Mouse (Mus musculus) mouse trophoblast stem cell (cell line): ENCODE results near the gene Stag1.
"Not testable (repeated sequence)": the region's sequence is repeated elsewhere in the genome, so short reads cannot be mapped to it uniquely, and the experiment has no call there.

Experiments
- in situ Hi-C, 2 experiments: fragments of 300-500 bp; cut with MseI, MboI; formaldehyde crosslinking; loops; 2 replicates in 1 of 2; 3 replicates in 1 of 2; pipeline ENCODE4 v1.15.1; 2025

The Stag1 gene

DNA sequence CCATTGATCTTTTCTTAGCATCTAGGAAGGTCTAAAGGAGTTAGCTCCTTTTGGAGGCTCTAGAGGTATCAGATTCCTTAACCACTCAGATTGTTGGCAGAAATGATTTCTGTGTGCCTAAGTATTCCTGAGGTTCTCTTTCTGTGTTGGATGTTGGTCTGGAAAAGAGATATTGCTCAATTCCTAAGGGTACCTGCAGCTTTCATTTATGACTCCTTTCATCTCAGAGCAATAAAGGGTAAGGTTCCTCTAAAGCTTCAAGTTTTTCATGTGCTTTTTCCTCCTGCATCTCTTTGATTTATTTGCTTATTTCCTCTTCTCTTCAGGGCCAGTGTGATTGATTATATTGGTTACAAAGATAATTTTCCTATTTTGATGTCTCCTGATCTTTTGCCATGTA lies 84.7 kb downstream of the Stag1 start:
- in situ Hi-C loops, result no loop called here

DNA sequence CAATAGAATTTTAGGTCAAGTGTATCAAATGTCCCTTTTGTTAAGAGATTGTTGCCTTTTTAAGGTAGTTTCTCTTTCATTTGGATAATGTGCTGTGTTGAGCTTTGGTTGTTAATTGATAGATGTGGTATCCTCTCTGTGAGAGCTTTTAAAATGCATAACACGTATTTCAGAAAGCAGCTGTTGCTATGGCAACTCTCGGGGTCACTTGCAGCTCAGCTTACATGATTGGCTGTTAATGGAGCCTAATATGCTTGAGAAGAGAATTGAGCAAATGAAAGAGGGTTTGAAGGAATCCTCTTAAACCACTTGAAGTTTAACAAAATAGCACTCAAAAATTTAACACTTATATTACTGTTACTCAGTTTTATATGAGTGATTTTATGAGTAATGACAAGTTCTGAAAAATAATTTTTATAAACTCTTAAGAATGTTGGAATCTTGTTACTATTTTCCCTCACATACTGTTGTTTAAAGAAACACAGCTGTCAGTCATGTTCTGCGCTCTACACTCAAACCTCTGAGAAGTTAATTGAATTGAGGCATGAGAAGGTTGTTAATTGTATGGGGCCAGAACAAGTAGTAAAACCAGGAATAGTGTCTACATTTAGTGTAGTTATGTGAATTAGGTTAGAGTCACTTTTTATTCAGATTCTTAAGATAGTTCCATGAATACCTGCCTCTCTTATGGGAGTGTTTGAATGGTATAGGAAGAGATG lies 88.3 kb downstream of the Stag1 start:
- in situ Hi-C loops, result no loop called here

DNA sequence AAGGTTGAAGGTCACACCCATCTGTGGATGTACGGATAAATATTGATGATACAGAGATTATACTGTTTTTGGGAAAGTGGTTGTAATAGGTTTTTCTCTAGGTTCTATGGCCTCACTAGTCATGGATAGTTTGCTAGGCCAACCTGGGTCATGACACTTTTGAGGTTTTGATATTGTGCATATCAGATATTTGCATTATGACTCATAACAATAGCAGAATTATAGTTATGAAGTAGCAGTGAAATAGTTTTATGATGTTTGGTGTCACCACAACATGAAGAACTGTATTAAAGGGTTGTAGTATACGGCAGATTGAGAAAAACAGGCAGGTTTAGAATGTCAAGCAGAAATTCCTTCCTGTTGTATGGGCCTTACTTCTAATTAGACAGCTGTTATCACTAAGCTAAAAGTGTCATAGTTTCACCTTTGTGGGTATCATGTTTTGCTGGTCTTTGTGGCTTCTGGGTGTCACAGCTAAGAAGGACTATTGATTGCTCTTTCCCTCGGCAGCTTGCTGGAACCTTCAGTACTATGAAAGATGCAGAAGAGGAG lies 92.2 kb downstream of the Stag1 start:
- in situ Hi-C loops, result no loop called here

DNA sequence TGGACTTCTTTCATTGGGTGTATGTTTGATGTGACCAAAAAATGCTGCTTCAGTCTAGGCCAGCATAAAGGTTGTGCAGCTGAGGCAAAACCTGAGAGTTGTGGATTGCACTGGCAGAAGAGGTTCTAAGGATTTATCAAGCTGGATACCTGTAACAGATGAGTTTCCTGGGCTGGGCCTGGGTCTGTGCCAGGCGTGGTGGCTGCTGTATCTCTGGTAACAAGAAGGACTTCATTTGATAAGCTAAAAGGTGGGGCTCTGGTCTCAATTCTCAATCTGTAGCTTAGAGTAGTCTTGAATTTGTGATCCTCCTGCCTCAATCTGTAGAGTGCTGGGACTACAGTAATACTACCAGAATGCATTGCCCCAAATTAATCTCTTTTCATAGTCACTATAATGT lies 94.6 kb downstream of the Stag1 start:
- in situ Hi-C loops, result no loop called here

DNA sequence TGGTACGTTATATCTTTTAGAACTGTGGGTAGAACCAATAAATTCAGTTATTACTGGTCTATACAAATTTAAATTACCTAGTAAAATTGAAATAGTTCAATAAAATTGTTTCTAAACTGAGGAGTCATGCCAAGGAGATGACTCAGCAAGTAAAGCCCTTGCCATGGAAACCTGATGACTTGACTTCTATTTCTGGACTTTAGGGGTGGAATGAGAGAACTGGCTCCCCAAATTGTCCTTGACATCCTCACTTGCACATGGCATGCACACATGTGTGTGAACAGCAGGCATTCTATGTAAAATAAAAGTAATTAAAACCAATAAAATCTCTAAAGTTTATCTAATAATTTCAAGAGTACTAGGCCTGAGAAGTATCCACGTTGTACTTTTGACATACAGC lies 98.9 kb downstream of the Stag1 start:
- in situ Hi-C loops, result no loop called here

DNA sequence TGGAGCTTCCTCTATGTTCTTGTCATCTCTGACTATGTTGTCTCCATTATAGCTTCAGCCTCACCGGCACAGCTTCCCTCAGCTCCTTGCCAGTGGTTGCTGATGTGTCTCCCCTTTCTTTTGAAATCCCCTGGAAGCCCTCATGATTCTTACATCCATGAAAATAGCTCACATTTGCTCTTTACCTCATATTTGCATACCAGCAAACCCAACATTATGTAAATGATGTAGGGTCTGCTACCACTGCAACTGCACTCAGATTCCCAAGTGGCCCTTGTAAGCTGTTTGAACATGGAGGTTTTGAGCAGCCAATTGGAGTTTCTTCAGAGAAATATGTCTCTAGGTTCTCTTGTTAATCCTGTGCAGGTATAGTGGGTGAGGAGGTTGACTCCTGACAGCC lies 110.0 kb downstream of the Stag1 start:
- in situ Hi-C loops, result no loop called here

DNA sequence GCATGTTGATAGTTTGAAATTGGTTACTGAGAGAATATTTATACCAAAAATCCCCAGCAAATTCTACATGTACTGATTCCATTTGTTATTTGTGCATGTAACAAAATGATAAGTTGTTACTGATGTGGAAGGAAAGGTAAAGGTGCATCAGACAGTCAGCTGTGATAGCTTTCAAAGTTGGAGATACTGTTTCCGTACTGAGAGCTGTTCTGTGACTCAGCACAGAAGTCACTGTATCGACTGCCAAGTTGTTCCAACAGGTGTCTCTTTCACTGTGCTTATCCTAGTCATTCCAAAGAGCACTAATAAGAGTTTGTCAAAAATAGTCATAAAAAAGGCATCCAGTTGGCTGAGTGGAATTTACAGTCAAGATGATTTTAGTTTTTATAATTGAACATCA lies 114.1 kb downstream of the Stag1 start:
- in situ Hi-C loops, result no loop called here

DNA sequence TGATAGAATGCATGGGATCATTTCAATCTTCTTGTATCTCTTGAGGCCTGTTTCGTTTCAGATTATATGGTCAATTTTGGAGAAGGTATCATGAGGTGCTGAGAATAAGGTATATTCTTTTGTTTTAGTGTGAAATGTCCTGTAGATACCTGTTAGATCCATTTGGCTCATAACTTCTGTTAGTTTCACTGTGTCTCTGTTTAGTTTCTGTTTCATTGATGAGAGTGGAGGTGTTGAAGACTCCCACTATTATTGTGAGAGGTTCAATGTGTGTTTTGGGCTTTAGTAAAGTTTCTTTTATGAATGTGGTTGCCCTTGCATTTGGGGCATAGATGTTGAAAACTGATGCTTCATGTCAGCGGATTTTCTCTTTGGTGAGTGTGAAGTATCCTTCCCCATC lies 127.2 kb downstream of the Stag1 start:
- in situ Hi-C loops, result not testable (repeated sequence)

DNA sequence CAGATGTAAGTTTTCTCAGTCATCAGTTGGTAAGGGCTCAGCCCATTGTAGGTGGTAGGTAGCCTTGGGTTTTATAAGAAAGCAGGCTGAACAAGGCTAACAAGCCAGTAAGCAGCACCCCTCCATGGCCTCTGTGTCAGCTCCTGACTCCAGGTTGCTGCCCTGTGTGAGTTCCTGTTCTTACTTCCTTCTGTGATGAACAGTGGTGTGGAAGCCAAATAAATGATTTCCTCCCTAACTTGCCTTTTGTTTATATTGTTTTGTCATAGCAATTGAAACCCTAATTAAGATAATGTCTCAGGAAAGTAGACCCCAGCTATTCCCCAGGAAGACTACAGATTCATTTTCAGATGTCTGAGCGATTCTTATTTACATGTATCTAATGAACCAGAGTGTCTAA lies 134.2 kb downstream of the Stag1 start:
- in situ Hi-C loops, result no loop called here

DNA sequence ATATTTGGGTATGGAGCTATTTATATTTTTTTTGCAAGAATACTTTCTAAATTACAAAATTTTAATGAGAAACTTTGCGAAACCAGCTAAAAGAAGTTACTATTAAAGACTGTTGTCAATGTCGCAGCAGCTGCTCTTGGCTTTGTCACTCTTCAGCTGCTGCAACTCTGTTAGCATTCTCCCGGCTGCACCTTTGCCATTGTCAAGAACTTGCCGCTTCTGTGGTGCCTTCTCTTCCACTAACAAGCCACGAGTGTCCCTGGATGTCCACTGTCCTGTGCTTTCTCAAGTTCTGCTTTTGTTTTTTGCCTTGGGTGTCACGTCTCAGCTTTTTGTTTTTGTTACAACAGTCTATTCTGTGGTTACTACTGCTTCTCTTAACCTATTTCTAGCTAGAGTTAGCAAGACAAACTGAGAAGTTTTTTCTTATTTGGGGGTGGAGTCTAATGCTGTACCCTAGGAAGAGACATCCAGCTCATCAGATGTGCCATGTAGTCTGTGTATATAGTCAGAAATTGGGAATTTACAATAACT lies 136.4 kb downstream of the Stag1 start:
- in situ Hi-C loops, result no loop called here

DNA sequence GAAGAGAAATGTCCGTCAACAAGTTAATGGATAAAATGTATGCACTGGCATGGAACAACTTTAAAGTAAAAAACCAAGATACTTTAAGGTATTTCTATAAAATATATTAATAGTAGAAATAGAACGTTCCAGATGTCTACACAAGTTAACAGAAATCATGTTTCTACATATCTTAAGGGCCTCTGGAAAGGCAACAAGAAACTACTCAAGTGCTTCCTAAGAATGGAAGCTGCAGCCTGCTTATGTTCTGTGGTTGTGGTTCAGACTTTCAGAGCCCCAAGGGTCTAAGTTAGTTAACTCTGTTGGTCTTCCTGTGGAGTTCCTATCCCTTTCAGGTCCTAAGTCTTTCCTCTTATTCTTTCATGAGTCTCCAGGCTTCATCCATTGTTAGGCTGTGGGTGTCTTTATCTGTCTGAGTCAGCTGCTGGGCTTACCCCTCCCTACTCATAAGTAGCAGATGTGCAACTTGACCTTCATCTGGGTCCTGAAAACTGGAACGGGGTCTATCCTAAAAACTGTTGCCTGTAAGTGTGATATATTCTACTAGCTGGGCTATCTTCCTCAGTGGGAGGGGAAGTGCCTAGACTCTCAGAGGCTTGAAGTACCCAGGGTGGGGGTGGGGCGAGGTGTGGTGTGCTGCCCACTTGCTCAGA lies 138.5 kb downstream of the Stag1 start:
- in situ Hi-C loops, result no loop called here

DNA sequence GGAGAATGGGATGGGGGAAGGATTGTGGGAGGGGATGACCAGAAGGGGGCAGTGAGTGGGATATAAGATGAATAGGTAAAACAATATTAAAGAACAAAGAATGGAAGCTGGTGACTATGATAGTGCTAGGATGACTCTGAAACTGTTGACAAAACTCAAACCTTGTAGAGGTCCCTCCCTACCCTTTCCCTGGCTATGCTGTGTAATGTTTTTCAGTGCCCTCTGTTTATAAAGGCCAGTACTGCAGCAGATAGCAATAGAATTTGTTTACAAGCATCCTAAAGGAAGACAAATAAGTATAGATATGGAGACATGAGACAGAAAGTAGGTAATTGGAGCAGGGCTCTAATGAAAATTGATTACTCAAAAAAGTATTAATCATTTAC lies 139.0 kb downstream of the Stag1 start:
- in situ Hi-C loops, result no loop called here

DNA sequence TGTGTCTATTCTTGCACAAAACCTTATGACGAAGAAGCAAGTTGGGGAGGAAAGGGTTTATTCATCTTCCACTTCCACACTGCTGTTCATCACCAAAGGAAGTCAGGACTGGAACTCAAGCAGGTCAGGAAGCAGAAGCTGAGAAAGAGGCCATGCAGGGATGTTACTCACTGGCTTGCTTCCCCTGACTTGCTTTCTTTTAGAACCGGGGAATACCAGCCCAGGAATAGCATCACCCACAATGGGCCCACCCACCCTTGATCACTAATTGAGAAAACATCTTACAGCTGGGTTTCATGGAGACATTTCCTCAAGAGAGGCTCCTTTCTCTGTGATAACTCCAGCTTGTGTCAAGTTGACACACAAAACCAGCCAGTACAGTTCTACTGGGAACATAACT lies 179.6 kb downstream of the Stag1 start:
- in situ Hi-C loops, result not testable (repeated sequence)

DNA sequence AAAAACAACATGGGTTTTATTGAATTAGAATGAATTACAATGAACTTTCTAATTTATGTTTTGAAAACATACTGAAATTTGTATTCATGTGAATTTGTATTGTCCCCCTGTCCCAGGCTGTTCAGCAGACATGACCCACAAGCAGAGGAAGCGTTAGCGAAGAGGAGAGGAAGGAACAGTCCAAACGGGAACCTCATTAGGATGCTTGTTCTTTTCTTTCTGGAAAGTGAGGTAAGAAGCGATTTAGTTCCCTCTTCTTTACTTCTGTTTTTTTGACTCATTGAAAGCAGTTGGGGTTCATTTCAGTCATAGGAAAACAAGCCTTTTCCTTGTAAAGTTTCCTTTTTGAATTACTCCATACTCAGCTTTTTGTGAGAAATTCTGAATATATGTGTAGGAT lies 268.4 kb downstream of the Stag1 start:
- in situ Hi-C loops, result no loop called here

DNA sequence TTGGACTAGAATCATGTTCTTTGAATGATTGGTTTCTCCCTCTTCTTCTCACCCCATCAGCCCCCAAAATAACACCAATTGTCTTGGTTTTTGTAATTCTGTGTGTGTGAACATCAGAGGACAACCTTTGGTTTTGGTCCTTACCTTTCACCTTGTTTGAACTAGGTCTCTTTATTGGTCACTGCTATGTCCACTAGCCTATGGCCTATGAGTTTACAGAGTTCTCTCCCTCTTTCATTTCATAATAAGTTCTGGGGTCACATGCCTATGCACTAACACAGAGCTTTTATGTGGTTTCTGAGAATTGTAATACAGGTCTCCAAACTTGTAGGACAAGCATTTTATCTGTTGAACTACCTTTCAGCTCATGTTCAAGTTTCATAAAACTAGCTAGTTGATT lies 272.0 kb downstream of the Stag1 start:
- in situ Hi-C loops, result no loop called here

DNA sequence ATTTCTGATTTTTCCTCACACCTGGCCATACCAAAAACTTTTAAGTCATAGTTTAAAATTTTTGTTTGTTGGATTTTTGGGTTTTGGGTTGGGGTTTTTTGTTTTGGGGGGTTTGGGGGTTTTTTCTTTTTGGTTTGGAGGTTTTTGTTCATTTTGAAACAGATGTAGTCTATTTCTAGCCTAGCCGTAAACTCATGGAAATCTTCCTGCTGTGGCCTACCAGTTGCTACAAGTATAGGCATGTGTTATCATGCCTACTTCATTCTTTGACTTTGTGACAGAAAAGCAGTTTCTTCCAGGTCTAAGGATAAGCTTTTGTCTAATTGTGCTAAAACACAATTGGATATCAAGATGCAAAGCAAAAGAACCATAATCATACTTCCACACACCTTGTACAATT lies 298.5 kb downstream of the Stag1 start:
- in situ Hi-C loops, result no loop called here

DNA sequence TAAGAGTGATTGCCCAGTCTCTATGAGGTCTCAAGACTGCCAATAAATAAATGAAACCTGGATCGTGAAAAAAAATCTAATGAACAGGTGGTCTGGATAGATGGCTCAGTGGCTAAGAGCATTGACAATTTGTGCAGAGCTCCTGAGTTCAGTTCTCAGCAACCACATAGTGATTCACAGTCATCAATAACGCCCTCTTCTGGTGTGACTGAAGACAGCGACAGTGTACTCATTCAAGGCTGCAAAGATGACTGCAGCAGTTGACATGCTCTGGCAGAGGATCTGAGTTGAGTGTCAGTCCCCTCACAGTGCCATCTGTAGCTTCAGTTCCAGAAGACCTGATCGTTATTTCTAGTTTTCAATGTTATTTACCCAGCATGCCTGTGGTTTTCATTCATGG lies 300.4 kb downstream of the Stag1 start:
- in situ Hi-C loops, result no loop called here

DNA sequence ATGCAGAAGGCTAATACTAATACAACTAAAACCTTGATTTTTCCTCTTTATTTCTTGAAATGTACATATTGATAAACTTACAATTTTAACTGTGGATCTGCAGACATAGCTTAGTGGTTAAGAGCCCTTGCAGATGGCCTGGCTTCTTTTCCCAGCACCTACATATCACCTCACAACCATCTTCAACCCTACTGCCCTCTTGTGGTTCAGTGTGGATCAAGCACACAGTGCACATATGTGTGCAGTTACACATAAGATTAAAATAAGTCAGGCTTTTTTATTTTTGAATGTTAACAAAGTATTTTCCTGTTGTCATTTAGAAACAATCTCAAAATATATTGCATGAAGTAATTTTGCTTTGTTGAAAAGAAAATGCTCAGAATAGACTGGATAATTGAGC lies 312.8 kb downstream of the Stag1 start:
- in situ Hi-C loops, result no loop called here

DNA sequence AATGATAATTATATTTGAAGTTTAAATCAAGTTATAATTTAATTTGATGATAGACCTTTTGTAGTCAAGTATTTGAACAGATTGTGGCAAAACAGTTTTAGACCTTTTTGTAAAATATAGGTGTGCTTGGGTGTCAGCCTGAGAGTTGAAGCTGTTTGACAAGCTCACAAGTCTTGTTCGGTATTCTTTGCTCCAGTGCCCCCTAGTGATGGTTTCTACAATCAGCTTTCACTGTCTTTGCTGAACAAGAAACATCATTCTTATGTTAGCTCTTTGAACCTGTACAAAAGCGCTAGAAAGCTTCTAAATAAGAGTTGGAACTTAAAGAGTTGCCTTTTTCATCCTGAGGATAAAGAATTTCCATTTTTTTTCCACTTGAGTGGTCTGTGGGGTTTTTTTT lies 319.5 kb downstream of the Stag1 start:
- in situ Hi-C loops, result no loop called here

DNA sequence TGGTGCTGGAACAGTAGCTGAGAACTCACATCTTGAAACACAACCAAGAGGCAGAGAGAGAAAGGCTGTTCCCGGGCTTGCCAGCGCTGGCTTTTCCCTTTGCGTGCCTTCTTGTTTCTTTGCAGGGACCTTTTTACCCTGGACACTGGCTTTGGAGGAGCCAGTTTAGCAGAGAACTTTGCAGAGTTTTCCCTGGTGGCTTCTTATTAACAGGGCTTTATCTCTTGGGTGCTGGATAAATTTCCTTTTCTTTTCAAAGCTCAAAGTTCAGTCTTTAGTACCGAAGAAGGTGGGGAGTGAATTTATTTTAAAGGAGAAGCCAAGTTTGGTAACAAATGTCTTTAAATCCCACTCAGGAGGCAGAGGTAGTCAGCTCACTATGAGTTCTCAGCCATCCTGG lies 329.0 kb downstream of the Stag1 start:
- in situ Hi-C loops, result no loop called here

DNA sequence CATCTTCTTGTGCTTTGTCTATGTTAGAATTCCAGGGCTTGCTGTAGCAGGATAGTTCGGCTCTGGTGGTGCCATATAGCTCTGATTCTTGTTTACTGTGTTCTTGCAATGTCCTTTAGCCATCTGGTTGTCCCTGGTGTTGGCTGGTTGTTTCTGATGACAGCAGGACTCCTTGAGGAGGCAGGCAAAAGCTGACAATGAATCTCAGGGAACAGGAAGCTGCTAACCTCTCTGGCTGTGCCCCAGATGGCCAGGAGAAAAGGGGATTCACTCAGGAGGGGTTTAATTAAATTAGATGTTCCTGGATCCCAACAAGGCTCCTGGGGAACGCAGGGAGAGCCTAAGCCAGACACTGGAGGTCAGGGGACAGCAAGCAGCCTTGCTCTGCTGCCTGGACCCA lies 344.4 kb downstream of the Stag1 start:
- in situ Hi-C loops, result no loop called here

DNA sequence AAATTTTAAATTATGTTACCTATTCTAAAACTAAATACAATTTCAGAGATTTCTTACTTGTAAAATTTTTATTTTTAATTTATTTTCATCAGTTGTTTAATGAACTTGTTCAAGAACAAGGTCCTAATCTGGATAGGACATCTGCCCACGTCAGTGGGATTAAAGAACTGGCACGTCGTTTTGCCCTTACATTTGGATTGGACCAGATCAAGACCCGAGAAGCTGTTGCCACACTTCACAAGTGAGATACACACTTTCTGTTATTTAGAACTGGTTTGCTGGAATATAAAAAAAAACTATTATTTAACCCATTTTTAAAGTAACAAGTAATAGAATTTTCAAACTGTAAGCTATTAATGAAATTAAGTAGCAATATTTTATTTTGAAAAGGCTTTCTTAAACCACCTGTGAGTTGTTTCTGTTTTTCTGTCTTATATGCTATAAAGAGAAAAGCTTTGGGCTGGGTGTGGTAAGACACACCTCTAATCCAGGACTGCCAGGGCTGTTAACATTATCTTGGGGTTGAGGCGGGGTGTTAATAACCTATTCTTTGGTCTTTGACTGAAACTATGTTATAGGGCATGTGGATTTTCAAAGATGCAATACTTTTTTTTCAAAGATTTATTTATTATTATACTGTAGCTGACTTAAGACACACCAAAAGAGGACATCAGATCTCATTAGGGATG lies 347.2 kb downstream of the Stag1 start:
- in situ Hi-C loops, result no loop called here

DNA sequence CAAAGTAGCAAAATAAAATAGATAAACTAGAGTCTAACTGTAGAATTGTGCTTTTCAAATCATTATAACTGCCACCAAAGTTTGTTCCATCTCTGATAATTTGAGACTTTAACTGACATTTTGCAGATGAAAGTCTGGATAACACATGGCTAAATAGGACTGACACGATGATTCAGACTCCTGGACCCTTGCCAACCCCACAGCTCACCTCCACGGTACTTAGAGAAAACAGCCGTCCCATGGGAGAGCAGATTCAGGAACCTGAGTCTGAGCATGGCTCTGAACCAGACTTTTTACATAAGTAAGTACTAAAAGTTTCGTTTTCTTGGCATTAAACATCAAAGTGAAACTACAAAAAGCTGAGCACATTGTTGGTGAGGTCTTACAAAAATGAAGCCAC lies 353.9 kb downstream of the Stag1 start:
- in situ Hi-C loops, result no loop called here
